Mouse (Mus musculus): Measurements from ENCODE around the gene 1700015F17Rik. TPM values are rescaled to one million over a fixed set of nuclear protein-coding genes. Genes with fewer than 3 reads are reported as not detected.
A peak's percentile ranks its signal among the peaks of the same experiment; 100 is the strongest.

1700015F17Rik gene
- polyA plus RNA-seq, 1 experiment from 2014 or later = not detected

GRCm38 (mm10) chr5:5476133-5476532, 2.8 kb downstream of the 1700015F17Rik start:
- Histone ChIP-seq H3K36me3 (ENCODE audit: control insufficient read depth, insufficient read depth, low read length) (no peaks in the 10 kb centered on the region), H3K9me3 (ENCODE audit: control insufficient read depth, low read length) (no peaks in the 10 kb centered on the region), H3K4me3 (ENCODE audit: low read depth, low read length) (no peak overlapping the region), H3K4me2 (replicated peaks; ENCODE audit: low read depth) (no peak overlapping the region), H3K4me1 (replicated peaks; ENCODE audit: control insufficient read depth, insufficient read depth) (no peaks in the 10 kb centered on the region), H3K27ac (replicated peaks) (no peak overlapping the region), H3K27me3 (ENCODE audit: control insufficient read depth, insufficient read depth, low read length) (no peaks in the 10 kb centered on the region), H3K9ac (ENCODE audit: low read length) (no peak overlapping the region)
- no peak for ATAC-seq (ENCODE audit: low FRiP score, low TSS enrichment)
- 75% methylated on average over 4 of the region's 4 CpGs for WGBS
- no peak for DNase-seq (ENCODE audit: low spot score)
- no peak for TF ChIP-seq CTCF (IDR thresholded peaks at IDR 0.05; ENCODE audit: low read depth)
- TF ChIP-seq EP300 (optimal IDR thresholded peaks at IDR 0.05) = no peak

DNA sequence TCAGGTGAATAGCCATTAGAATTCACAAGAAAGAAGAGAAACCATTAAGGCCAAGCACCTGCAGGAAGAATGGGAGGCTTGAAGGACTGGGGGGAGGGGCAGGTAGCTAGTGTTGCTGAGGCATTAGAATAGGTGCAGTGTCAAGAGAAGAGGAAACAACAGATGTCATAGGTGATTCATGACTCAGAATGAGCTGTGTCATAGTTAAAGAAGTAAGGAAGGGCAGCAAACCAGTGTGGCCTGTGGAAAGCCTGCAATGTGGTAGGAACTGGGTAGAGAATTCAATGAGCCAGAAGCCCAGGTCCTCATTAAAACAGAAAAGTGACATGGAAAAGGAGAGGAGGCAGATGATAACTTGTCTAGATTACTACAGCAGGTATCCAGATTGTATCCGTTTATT, 13.7 kb downstream of the 1700015F17Rik start:
- TF ChIP-seq EP300 (optimal IDR thresholded peaks at IDR 0.05) (no peak), CTCF (IDR thresholded peaks at IDR 0.05; ENCODE audit: low read depth) (no peak)
- Histone ChIP-seq H3K4me3 (ENCODE audit: low read depth, low read length) (no peak overlapping the region), H3K36me3 (ENCODE audit: control insufficient read depth, insufficient read depth, low read length) (no peaks in the 10 kb centered on the region), H3K27ac (replicated peaks) (no peak overlapping the region), H3K9me3 (ENCODE audit: control insufficient read depth, low read length) (no peaks in the 10 kb centered on the region), H3K27me3 (ENCODE audit: control insufficient read depth, insufficient read depth, low read length) (no peaks in the 10 kb centered on the region), H3K9ac (ENCODE audit: low read length) (no peak overlapping the region), H3K4me2 (replicated peaks; ENCODE audit: low read depth) (no peak overlapping the region), H3K4me1 (replicated peaks; ENCODE audit: control insufficient read depth, insufficient read depth) (no peaks in the 10 kb centered on the region)
- DNase-seq (ENCODE audit: low spot score) (no peak), ATAC-seq (ENCODE audit: low FRiP score, low TSS enrichment) (no peak)
- 64% methylated on average over 1 of the region's 1 CpGs for WGBS

GRCm38 (mm10) chr5:5431746-5432438, 47.1 kb downstream of the 1700015F17Rik start:
- no peak overlapping the region for H3K27ac ChIP-seq (replicated peaks)
- WGBS = 69% methylated on average over 5 of the region's 5 CpGs
- no peak for ATAC-seq (ENCODE audit: low FRiP score, low TSS enrichment)

GRCm38 (mm10) chr5:5423723-5424171, 55.2 kb downstream of the 1700015F17Rik start:
- Histone ChIP-seq H3K9me3 (ENCODE audit: control insufficient read depth, low read length) (no peaks in the 10 kb centered on the region), H3K27me3 (ENCODE audit: control insufficient read depth, insufficient read depth, low read length) (no peaks in the 10 kb centered on the region), H3K4me1 (replicated peaks; ENCODE audit: control insufficient read depth, insufficient read depth) (no peaks in the 10 kb centered on the region), H3K36me3 (ENCODE audit: control insufficient read depth, insufficient read depth, low read length) (no peaks in the 10 kb centered on the region), H3K27ac (replicated peaks) (peak overlapping the region; percentile 56; the same call in 1 of the 2 replicates), H3K4me2 (replicated peaks; ENCODE audit: low read depth) (no peak overlapping the region), H3K4me3 (ENCODE audit: low read depth, low read length) (no peak overlapping the region), H3K9ac (ENCODE audit: low read length) (no peak overlapping the region)
- DNase-seq (ENCODE audit: low spot score) (no peak), ATAC-seq (ENCODE audit: low FRiP score, low TSS enrichment) (peak; percentile 35; the same call in 1 of the 2 replicates)
- 44% methylated on average over 6 of the region's 6 CpGs for WGBS
- TF ChIP-seq CTCF (IDR thresholded peaks at IDR 0.05; ENCODE audit: low read depth) (no peak), EP300 (optimal IDR thresholded peaks at IDR 0.05) (no peak)

More at GRCm38 (mm10) chr5:5431746-5432438, 47.1 kb downstream of the 1700015F17Rik start:
- H3K9ac ChIP-seq (ENCODE audit: low read length) = no peak overlapping the region
- H3K36me3 ChIP-seq (ENCODE audit: control insufficient read depth, insufficient read depth, low read length) = no peaks in the 10 kb centered on the region
- no peak overlapping the region for H3K4me2 ChIP-seq (replicated peaks; ENCODE audit: low read depth)
- DNase-seq (ENCODE audit: low spot score) = no peak
- no peaks in the 10 kb centered on the region for H3K27me3 ChIP-seq (ENCODE audit: control insufficient read depth, insufficient read depth, low read length)
- no peaks in the 10 kb centered on the region for H3K9me3 ChIP-seq (ENCODE audit: control insufficient read depth, low read length)
- no peaks in the 10 kb centered on the region for H3K4me1 ChIP-seq (replicated peaks; ENCODE audit: control insufficient read depth, insufficient read depth)
- TF ChIP-seq CTCF (IDR thresholded peaks at IDR 0.05; ENCODE audit: low read depth) (no peak), EP300 (optimal IDR thresholded peaks at IDR 0.05) (no peak)
- no peak overlapping the region for H3K4me3 ChIP-seq (ENCODE audit: low read depth, low read length)

GRCm38 (mm10) chr5:5423081-5423480, 55.9 kb downstream of the 1700015F17Rik start:
- no peaks in the 10 kb centered on the region for H3K4me1 ChIP-seq (replicated peaks; ENCODE audit: control insufficient read depth, insufficient read depth)
- TF ChIP-seq EP300 (optimal IDR thresholded peaks at IDR 0.05) (no peak), CTCF (IDR thresholded peaks at IDR 0.05; ENCODE audit: low read depth) (no peak)
- WGBS = 69% methylated on average over 4 of the region's 4 CpGs
- no peaks in the 10 kb centered on the region for H3K27me3 ChIP-seq (ENCODE audit: control insufficient read depth, insufficient read depth, low read length)
- DNase-seq (ENCODE audit: low spot score) = no peak
- H3K4me2 ChIP-seq (replicated peaks; ENCODE audit: low read depth) = no peak overlapping the region
- no peak for ATAC-seq (ENCODE audit: low FRiP score, low TSS enrichment)
- H3K9me3 ChIP-seq (ENCODE audit: control insufficient read depth, low read length) = no peaks in the 10 kb centered on the region
- no peak overlapping the region for H3K4me3 ChIP-seq (ENCODE audit: low read depth, low read length)
- H3K9ac ChIP-seq (ENCODE audit: low read length) = no peak overlapping the region
- no peaks in the 10 kb centered on the region for H3K36me3 ChIP-seq (ENCODE audit: control insufficient read depth, insufficient read depth, low read length)
- H3K27ac ChIP-seq (replicated peaks) = 0 out of 2 replicates have a peak overlapping the region, but pooled peaks have one; percentile 4

DNA sequence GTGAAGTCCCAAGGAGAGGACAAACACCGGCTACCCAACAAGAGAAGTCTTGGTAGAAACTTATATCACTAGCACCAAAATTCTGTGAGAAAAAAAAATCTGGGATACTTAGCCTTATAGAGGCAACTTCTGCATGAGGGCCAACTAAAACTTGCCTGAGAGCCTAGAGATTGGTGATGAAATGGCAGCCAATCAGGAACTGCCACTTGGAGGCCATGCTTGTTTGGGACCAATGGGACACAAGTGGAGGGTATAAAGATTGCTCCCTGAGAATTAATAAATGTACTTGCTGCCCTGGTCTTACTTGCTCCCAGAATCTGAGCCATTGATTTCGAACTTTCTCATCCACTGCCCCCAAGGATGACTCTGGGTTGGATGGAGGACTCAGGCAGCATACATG, 57.5 kb downstream of the 1700015F17Rik start:
- H3K27me3 ChIP-seq (ENCODE audit: control insufficient read depth, insufficient read depth, low read length) = no peaks in the 10 kb centered on the region
- 95% methylated on average over 2 of the region's 2 CpGs for WGBS
- no peak for DNase-seq (ENCODE audit: low spot score)
- H3K4me3 ChIP-seq (ENCODE audit: low read depth, low read length) = no peak overlapping the region
- no peak overlapping the region for H3K27ac ChIP-seq (replicated peaks)
- H3K4me1 ChIP-seq (replicated peaks; ENCODE audit: control insufficient read depth, insufficient read depth) = no peaks in the 10 kb centered on the region
- ATAC-seq (ENCODE audit: low FRiP score, low TSS enrichment) = no peak
- no peaks in the 10 kb centered on the region for H3K9me3 ChIP-seq (ENCODE audit: control insufficient read depth, low read length)
- H3K4me2 ChIP-seq (replicated peaks; ENCODE audit: low read depth) = no peak overlapping the region
- TF ChIP-seq CTCF (IDR thresholded peaks at IDR 0.05; ENCODE audit: low read depth) (no peak), EP300 (optimal IDR thresholded peaks at IDR 0.05) (no peak)
- H3K9ac ChIP-seq (ENCODE audit: low read length) = no peak overlapping the region
- H3K36me3 ChIP-seq (ENCODE audit: control insufficient read depth, insufficient read depth, low read length) = no peaks in the 10 kb centered on the region
